In the genomic region with DNA sequence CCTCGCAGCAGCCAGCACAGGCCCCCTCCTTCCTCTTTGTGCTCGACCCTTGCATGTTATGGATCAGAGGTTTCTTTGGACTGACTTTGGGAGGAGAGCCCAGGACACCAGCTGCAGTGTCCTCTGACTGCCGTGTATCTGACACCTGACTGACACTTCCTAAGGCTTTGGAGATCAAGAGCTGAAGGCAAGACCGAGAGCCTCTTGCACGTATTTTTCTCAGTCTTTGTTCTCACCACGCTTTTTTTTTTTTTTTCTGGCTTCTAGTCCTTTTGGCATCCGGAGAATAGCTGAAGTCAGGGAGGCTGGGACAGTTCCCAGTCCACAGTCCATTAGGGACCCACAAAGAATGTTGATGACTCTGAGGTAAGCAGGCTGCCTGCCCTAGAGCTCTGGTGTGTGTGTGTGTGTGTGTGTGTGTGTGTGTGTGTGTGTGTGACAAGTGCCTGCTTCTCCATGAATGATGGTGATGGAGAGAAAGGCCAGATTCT, we compare ENCODE assay signal across 10 mouse cellular contexts. TPM values are rescaled to one million over a fixed set of nuclear protein-coding genes. Genes with fewer than 3 reads are reported as not detected.
DNase-seq lines count a peak whose midpoint lies in the region; ATAC-seq lines count a peak whose summit lies in the region.
"Had no signal": no experiment of that assay in that cellular context is flagged by ENCODE, and none has a peak within 500 bp of the region (broad histone marks: within the 10 kb centered on the region; RNA-seq: fewer than 3 reads in every experiment).

No protein-coding gene starts in this region.

- peak overlapping the region; percentile 17; the same call in 1 of the 2 replicates for H3K4me2 ChIP-seq in limb, embryonic 12.5 days
- H3K4me2 ChIP-seq in forebrain, embryonic 13.5 days: no peak overlapping the region

- intact Hi-C loops in left cerebral cortex, postnatal 36 days (cut with DNase I): loop anchor here (5.0 to 10.0 kb wide), 2 partner anchors 220 to 412 kb away; no protein-coding TSS in a partner anchor

- peak; percentile 8 for DNase-seq in adrenal gland, postnatal 25 days
- DNase-seq in adrenal gland, adult 2 months: no peak
- DNase-seq in 3T3-L1 (ENCODE audit: low read depth, low spot score): peak; percentile 67
- DNase-seq in heart, adult 9 months (ENCODE audit: low spot score in 2 of 2): peak; percentile 35 to 46
- no peak for DNase-seq in left cerebral cortex, postnatal 36 days (ENCODE audit: low spot score in 2 of 2)
- DNase-seq in layer of hippocampus, adult 11-12 months (ENCODE audit: low spot score): no peak

- H3K4me1 ChIP-seq in limb, embryonic 12.5 days (replicated peaks): peaks cover 29% of the 10 kb centered on the region
- H3K4me1 ChIP-seq in forebrain, embryonic 13.5 days: peaks cover 11% of the 10 kb centered on the region

- no peak overlapping the region for H3K9ac ChIP-seq in limb, embryonic 12.5 days (replicated peaks)
- H3K9ac ChIP-seq in forebrain, embryonic 13.5 days: no peak overlapping the region

- peak overlapping the region; percentile 78 for H3K27ac ChIP-seq in limb, embryonic 12.5 days
- H3K27ac ChIP-seq in forebrain, embryonic 13.5 days: no peak overlapping the region

- H3K27me3 ChIP-seq in limb, embryonic 12.5 days: no peaks in the 10 kb centered on the region
- no peaks in the 10 kb centered on the region for H3K27me3 ChIP-seq in forebrain, embryonic 13.5 days

- no peak for ATAC-seq in limb, embryonic 12.5 days (ENCODE audit: insufficient number of reproducible peaks, insufficient read depth, low FRiP score, low TSS enrichment, low read depth)
- no peak for ATAC-seq in forebrain, embryonic 13.5 days

- no peaks in the 10 kb centered on the region for H3K36me3 ChIP-seq in limb, embryonic 12.5 days
- no peaks in the 10 kb centered on the region for H3K36me3 ChIP-seq in forebrain, embryonic 13.5 days (ENCODE audit: poor library complexity, severe bottlenecking)

- WGBS in limb, embryonic 12.5 days: 19% methylated on average over 7 of the region's 7 CpGs
- 34% methylated on average over 7 of the region's 7 CpGs for WGBS in forebrain, embryonic 13.5 days

- H3K4me3 ChIP-seq in limb, embryonic 12.5 days (replicated peaks): no peak overlapping the region
- H3K4me3 ChIP-seq in forebrain, embryonic 13.5 days: no peak overlapping the region

- no peaks in the 10 kb centered on the region for H3K9me3 ChIP-seq in limb, embryonic 12.5 days
- H3K9me3 ChIP-seq in forebrain, embryonic 13.5 days (replicated peaks): no peaks in the 10 kb centered on the region

RNA-seq across cellular contexts. Expression of gene D6Ertd527e, which starts 2.1 kb away (rescaled TPM):
- 0.15 TPM in 1 of 2 replicates, not detected in the other for total RNA-seq in adrenal gland, postnatal 25 days (2021)
- total RNA-seq in adrenal gland, adult 2 months (2021): not detected
- polyA plus RNA-seq in adrenal gland, adult 2 months (2012; rRNA removed): 0.11 and 0.37 TPM in 2 replicates
- polyA plus RNA-seq in limb, embryonic 12.5 days (2016; fragmentation: Nextera tagmentation; extraction: Ambion mirVana): 0.44 and 0.48 TPM in 2 replicates
- total RNA-seq in left cerebral cortex, postnatal 36 days (2021): not detected
- 0.14 and 0.18 TPM in 2 replicates for polyA plus RNA-seq in forebrain, embryonic 13.5 days (2015; fragmentation: Nextera tagmentation; extraction: Ambion mirVana)
- polyA plus RNA-seq: C2C12; liver, embryonic 16.5 days had no signal

RNA-seq across cellular contexts. Expression of gene Gfpt1, which starts 59.8 kb away (rescaled TPM):
- 37.9 and 40.4 TPM in 2 replicates for total RNA-seq in adrenal gland, postnatal 25 days (2021)
- 10 to 100 TPM; 37.1 to 42.4 TPM for total RNA-seq in adrenal gland, adult 2 months (2021)
- 3.0 and 4.3 TPM in 2 replicates for polyA plus RNA-seq in adrenal gland, adult 2 months (2012; rRNA removed)
- 25.2 and 25.9 TPM in 2 replicates for polyA plus RNA-seq in limb, embryonic 12.5 days (2016; fragmentation: Nextera tagmentation; extraction: Ambion mirVana)
- 10 to 100 TPM; 48.1 to 52.9 TPM for total RNA-seq in left cerebral cortex, postnatal 36 days (2021)
- polyA plus RNA-seq in forebrain, embryonic 13.5 days (2015; fragmentation: Nextera tagmentation; extraction: Ambion mirVana): 17.3 and 17.9 TPM in 2 replicates

Comparison
In these comparisons a context has a peak if more than half of its experiments do, and no peak if none do; other contexts are left out.
1. DNase-seq: peak in adrenal gland, postnatal 25 days (single experiment), 3T3-L1 (single experiment) and heart, adult 9 months (2 of 2); none in adrenal gland, adult 2 months (single experiment), left cerebral cortex, postnatal 36 days (0 of 2) and layer of hippocampus, adult 11-12 months (single experiment).